Mouse (Mus musculus): Measurements from ENCODE around the gene Ulbp1. TPM values are rescaled to one million over a fixed set of nuclear protein-coding genes. Genes with fewer than 3 reads are reported as not detected.

Gene Ulbp1
- total RNA-seq, 2 experiments from 2014 or later: 0.99 to 1.3 TPM

Other genes starting within 250 kb of the Ulbp1 start
- 100 to 1,000 TPM; 113 to 115 TPM for gene Lrp11, start 116.2 kb upstream of the Ulbp1 start, total RNA-seq (2021)
- 1 to 10 TPM; 8.2 to 8.3 TPM for gene Nup43, start 193.9 kb upstream of the Ulbp1 start, total RNA-seq (2021)
- 100 to 1,000 TPM; 150 to 153 TPM for gene Pcmt1, start 207.5 kb upstream of the Ulbp1 start, total RNA-seq (2021)
- 10 to 100 TPM; 47.2 to 49.2 TPM for gene Lats1, start 207.6 kb upstream of the Ulbp1 start, total RNA-seq (2021)